Comparison of ENCODE assay signal across 10 mouse cellular contexts in the genomic region with DNA sequence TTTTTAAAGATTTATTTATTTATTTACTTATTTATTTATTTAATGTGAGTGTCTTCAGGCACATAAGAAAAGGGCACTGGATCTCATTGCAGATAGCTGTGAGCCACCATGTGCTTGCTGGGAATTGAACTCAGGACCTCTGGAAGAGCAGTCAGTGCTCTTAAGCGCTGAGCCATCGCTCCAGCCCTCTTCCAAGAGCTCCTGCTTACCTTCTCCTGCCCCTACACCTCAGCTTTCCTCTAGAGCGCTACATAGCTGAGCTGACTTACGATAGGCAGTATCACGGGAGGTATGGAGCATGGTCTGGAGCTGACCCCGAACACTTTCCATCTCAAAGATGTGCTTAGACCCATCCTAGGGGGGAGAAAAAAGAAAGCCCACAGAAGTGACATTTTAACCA. TPM values are rescaled to one million over a fixed set of nuclear protein-coding genes. Genes with fewer than 3 reads are reported as not detected.
DNase-seq lines count a peak whose midpoint lies in the region; ATAC-seq and TF ChIP-seq lines count a peak whose summit lies in the region.
"Had no signal": no experiment of that assay in that cellular context is flagged by ENCODE, and none has a peak within 500 bp of the region (broad histone marks: within the 10 kb centered on the region; RNA-seq: fewer than 3 reads in every experiment).

No protein-coding gene starts in this region.

- no peak for ATAC-seq in erythroblast, adult 5-6 weeks (replicated peaks; ENCODE audit: low FRiP score, poor library complexity, severe bottlenecking)
- no peak for ATAC-seq in neural tube, embryonic 12.5 days (ENCODE audit: low FRiP score, low read depth)
- no peak for ATAC-seq in limb, embryonic 14.5 days (ENCODE audit: low FRiP score, low read depth)
- ATAC-seq in megakaryocyte progenitor cell, adult 5-6 weeks (replicated peaks; ENCODE audit: poor library complexity): no peak

- H3K4me3 ChIP-seq in erythroblast, embryonic 14.5 days (replicated peaks): peak overlapping the region; percentile 77
- H3K4me3 ChIP-seq in neural tube, embryonic 12.5 days: no peak overlapping the region
- H3K4me3 ChIP-seq in limb, embryonic 14.5 days (replicated peaks; ENCODE audit: low read length): peak overlapping the region; percentile 8; the same call in 1 of the 2 replicates

- peaks cover 51% of the 10 kb centered on the region for H3K36me3 ChIP-seq in erythroblast, embryonic 14.5 days (ENCODE audit: control insufficient read depth)
- H3K36me3 ChIP-seq in neural tube, embryonic 12.5 days: peaks cover 33% of the 10 kb centered on the region
- peaks cover 28% of the 10 kb centered on the region for H3K36me3 ChIP-seq in limb, embryonic 14.5 days (ENCODE audit: control insufficient read depth, insufficient read depth, low read length)

- H3K9ac ChIP-seq in neural tube, embryonic 12.5 days: no peak overlapping the region
- H3K9ac ChIP-seq in limb, embryonic 14.5 days (ENCODE audit: low read depth, low read length, severe bottlenecking): peak overlapping the region; percentile 88; the same call in 1 of the 2 replicates

- no peaks in the 10 kb centered on the region for H3K9me3 ChIP-seq in erythroblast, embryonic 14.5 days (ENCODE audit: control insufficient read depth, low read length)
- H3K9me3 ChIP-seq in neural tube, embryonic 12.5 days: no peaks in the 10 kb centered on the region
- no peaks in the 10 kb centered on the region for H3K9me3 ChIP-seq in limb, embryonic 14.5 days (ENCODE audit: control insufficient read depth, low read length)

- 93% methylated on average over 6 of the region's 6 CpGs for WGBS in neural tube, embryonic 12.5 days
- 94% methylated on average over 6 of the region's 6 CpGs for WGBS in limb, embryonic 14.5 days

- H3K4me2 ChIP-seq in neural tube, embryonic 12.5 days (replicated peaks): peak overlapping the region; percentile 90
- H3K4me2 ChIP-seq in limb, embryonic 14.5 days (replicated peaks; ENCODE audit: low read depth, low read length, severe bottlenecking): no peak overlapping the region

- TF ChIP-seq POLR2A in limb, embryonic 14.5 days (IDR thresholded peaks at IDR 0.05; ENCODE audit: borderline replicate concordance, extremely low read depth, insufficient read depth, insufficient read length): no peak

- H3K4me1 ChIP-seq in erythroblast, embryonic 14.5 days (ENCODE audit: control insufficient read depth): peaks cover 49% of the 10 kb centered on the region
- peaks cover 36% of the 10 kb centered on the region for H3K4me1 ChIP-seq in neural tube, embryonic 12.5 days
- peaks cover 33% of the 10 kb centered on the region for H3K4me1 ChIP-seq in limb, embryonic 14.5 days (ENCODE audit: control insufficient read depth, insufficient read depth, low read length)

- peaks cover 6% of the 10 kb centered on the region for H3K27me3 ChIP-seq in erythroblast, embryonic 14.5 days (ENCODE audit: control insufficient read depth)
- peaks cover 1% of the 10 kb centered on the region; the same call in 1 of the 2 replicates for H3K27me3 ChIP-seq in neural tube, embryonic 12.5 days (replicated peaks)
- H3K27me3 ChIP-seq in limb, embryonic 14.5 days (ENCODE audit: control insufficient read depth, insufficient read depth, low read length): peaks cover 4% of the 10 kb centered on the region

- no peak overlapping the region for H3K27ac ChIP-seq in neural tube, embryonic 12.5 days
- no peak overlapping the region for H3K27ac ChIP-seq in limb, embryonic 14.5 days (replicated peaks; ENCODE audit: low read depth, low read length)

- no peak for DNase-seq in neural tube, embryonic 10.5 days (ENCODE audit: extremely low spot score, low spot score)
- no peak for DNase-seq in limb, embryonic 14.5 days (ENCODE audit: low spot score)
- DNase-seq in T-cell, adult 2 months (ENCODE audit: low spot score): no peak
- no peak for DNase-seq in gastrocnemius, postnatal 4 days (ENCODE audit: low spot score in 2 of 2)
- DNase-seq: heart, postnatal 14 days; layer of hippocampus, adult 9-11 months had no signal

RNA-seq across cellular contexts. Expression of a gene that starts 2.0 kb away (rescaled TPM):
- 3.4 and 4.9 TPM in 2 replicates for polyA plus RNA-seq in erythroblast, embryonic 14.5 days (2012)
- 2.9 and 7.3 TPM in 2 replicates for total RNA-seq in erythroblast, adult 5-6 weeks (2015; ENCODE audit: low replicate concordance)
- total RNA-seq in erythroblast, adult 5-6 weeks (2017; ENCODE audit: low replicate concordance): 16.9 and 24.4 TPM in 2 replicates
- 32.1 and 32.6 TPM in 2 replicates for polyA plus RNA-seq in neural tube, embryonic 12.5 days (2016; fragmentation: Nextera tagmentation; extraction: Ambion mirVana)
- polyA plus RNA-seq in limb, embryonic 14.5 days (2012; rRNA removed): 40.0 and 44.0 TPM in 2 replicates
- polyA plus RNA-seq in limb, embryonic 14.5 days (2014; fragmentation: Nextera tagmentation; extraction: Ambion mirVana): 14.6 and 15.7 TPM in 2 replicates
- total RNA-seq in megakaryocyte progenitor cell, adult 5-6 weeks (2015): 30.5 and 49.5 TPM in 2 replicates
- 26.9 and 29.8 TPM in 2 replicates for total RNA-seq in megakaryocyte progenitor cell, adult 5-6 weeks (2017)
- total RNA-seq in gastrocnemius, postnatal 4 days (2021): 10 to 100 TPM; 12.0 to 12.9 TPM

RNA-seq across cellular contexts. Expression of a gene that starts 2.2 kb away (rescaled TPM):
- 1.5 and 1.9 TPM in 2 replicates for polyA plus RNA-seq in erythroblast, embryonic 14.5 days (2012)
- total RNA-seq in erythroblast, adult 5-6 weeks (2015; ENCODE audit: low replicate concordance): 33.2 and 43.7 TPM in 2 replicates
- total RNA-seq in erythroblast, adult 5-6 weeks (2017; ENCODE audit: low replicate concordance): 12.7 and 24.8 TPM in 2 replicates
- 179 and 194 TPM in 2 replicates for polyA plus RNA-seq in neural tube, embryonic 12.5 days (2016; fragmentation: Nextera tagmentation; extraction: Ambion mirVana)
- 92.7 and 93.7 TPM in 2 replicates for polyA plus RNA-seq in limb, embryonic 14.5 days (2012; rRNA removed)
- 138 and 144 TPM in 2 replicates for polyA plus RNA-seq in limb, embryonic 14.5 days (2014; fragmentation: Nextera tagmentation; extraction: Ambion mirVana)
- 117 and 136 TPM in 2 replicates for total RNA-seq in megakaryocyte progenitor cell, adult 5-6 weeks (2015)
- total RNA-seq in megakaryocyte progenitor cell, adult 5-6 weeks (2017): 87.2 and 103 TPM in 2 replicates
- 10 to 100 TPM; 62.2 to 63.1 TPM for total RNA-seq in gastrocnemius, postnatal 4 days (2021)

RNA-seq across cellular contexts. Expression of a gene that starts 4.5 kb away (rescaled TPM):
- not detected in 2 replicates for polyA plus RNA-seq in erythroblast, embryonic 14.5 days (2012)
- total RNA-seq in erythroblast, adult 5-6 weeks (2015; ENCODE audit: low replicate concordance): not detected in 2 replicates
- total RNA-seq in erythroblast, adult 5-6 weeks (2017; ENCODE audit: low replicate concordance): not detected in 2 replicates
- 5.6 and 5.8 TPM in 2 replicates for polyA plus RNA-seq in neural tube, embryonic 12.5 days (2016; fragmentation: Nextera tagmentation; extraction: Ambion mirVana)
- 4.0 and 4.1 TPM in 2 replicates for polyA plus RNA-seq in limb, embryonic 14.5 days (2012; rRNA removed)
- 2.0 and 2.2 TPM in 2 replicates for polyA plus RNA-seq in limb, embryonic 14.5 days (2014; fragmentation: Nextera tagmentation; extraction: Ambion mirVana)
- 0.07 and 0.34 TPM in 2 replicates for total RNA-seq in megakaryocyte progenitor cell, adult 5-6 weeks (2015)
- total RNA-seq in megakaryocyte progenitor cell, adult 5-6 weeks (2017): 0.14 TPM in 1 of 2 replicates, not detected in the other
- under 1 TPM; 0.49 to 0.56 TPM for total RNA-seq in gastrocnemius, postnatal 4 days (2021)

RNA-seq across cellular contexts. Expression of a gene that starts 18.7 kb away (rescaled TPM):
- 0.06 TPM in 1 of 2 replicates, not detected in the other for polyA plus RNA-seq in erythroblast, embryonic 14.5 days (2012)
- 1.7 and 15.2 TPM in 2 replicates for total RNA-seq in erythroblast, adult 5-6 weeks (2015; ENCODE audit: low replicate concordance)
- 0.70 and 3.2 TPM in 2 replicates for total RNA-seq in erythroblast, adult 5-6 weeks (2017; ENCODE audit: low replicate concordance)
- 51.3 and 58.6 TPM in 2 replicates for polyA plus RNA-seq in neural tube, embryonic 12.5 days (2016; fragmentation: Nextera tagmentation; extraction: Ambion mirVana)
- polyA plus RNA-seq in limb, embryonic 14.5 days (2012; rRNA removed): 10.5 and 12.2 TPM in 2 replicates
- polyA plus RNA-seq in limb, embryonic 14.5 days (2014; fragmentation: Nextera tagmentation; extraction: Ambion mirVana): 13.6 and 17.8 TPM in 2 replicates
- total RNA-seq in megakaryocyte progenitor cell, adult 5-6 weeks (2015): 4.3 and 6.2 TPM in 2 replicates
- total RNA-seq in megakaryocyte progenitor cell, adult 5-6 weeks (2017): 5.1 and 7.1 TPM in 2 replicates
- total RNA-seq in gastrocnemius, postnatal 4 days (2021): 1 to 10 TPM; 2.8 to 3.1 TPM

RNA-seq across cellular contexts. Expression of a gene that starts 47.6 kb away (rescaled TPM):
- 1.1 and 1.8 TPM in 2 replicates for polyA plus RNA-seq in erythroblast, embryonic 14.5 days (2012)
- total RNA-seq in erythroblast, adult 5-6 weeks (2015; ENCODE audit: low replicate concordance): 7.9 and 9.8 TPM in 2 replicates
- 16.8 and 18.5 TPM in 2 replicates for total RNA-seq in erythroblast, adult 5-6 weeks (2017; ENCODE audit: low replicate concordance)
- polyA plus RNA-seq in neural tube, embryonic 12.5 days (2016; fragmentation: Nextera tagmentation; extraction: Ambion mirVana): 87.1 and 93.0 TPM in 2 replicates
- 425 and 497 TPM in 2 replicates for polyA plus RNA-seq in limb, embryonic 14.5 days (2012; rRNA removed)
- polyA plus RNA-seq in limb, embryonic 14.5 days (2014; fragmentation: Nextera tagmentation; extraction: Ambion mirVana): 97.8 and 113 TPM in 2 replicates
- total RNA-seq in megakaryocyte progenitor cell, adult 5-6 weeks (2015): 17.0 and 22.4 TPM in 2 replicates
- total RNA-seq in megakaryocyte progenitor cell, adult 5-6 weeks (2017): 19.9 and 38.2 TPM in 2 replicates
- 10 to 100 TPM; 73.0 to 80.8 TPM for total RNA-seq in gastrocnemius, postnatal 4 days (2021)
